Mouse (Mus musculus) small intestine, adult 2 months (tissue): ENCODE results near the gene Hes7. TPM values are rescaled to one million over a fixed set of nuclear protein-coding genes. Genes with fewer than 3 reads are reported as not detected.

Experiments
- H3K27ac ChIP-seq: fragments of 200-500 bp; 2 replicates; pipeline ENCODE4 v1.5.1; 2012; ENCODE audit warnings: low read depth, low read length, control low read depth, inconsistent platforms; ENCODE audit not compliant: insufficient read depth
- H3K27me3 ChIP-seq: fragments of 200-500 bp; 2 replicates; pipeline ENCODE4 v1.6.1; 2012; ENCODE audit warnings: mild to moderate bottlenecking, moderate library complexity, low read length, inconsistent platforms; ENCODE audit not compliant: control insufficient read depth, insufficient read depth
- H3K36me3 ChIP-seq: fragments of 200-500 bp; 2 replicates; pipeline ENCODE4 v1.6.1; 2012; ENCODE audit warnings: mild to moderate bottlenecking, low read length, control low read depth, inconsistent platforms; ENCODE audit not compliant: control insufficient read depth, insufficient read depth
- H3K4me1 ChIP-seq: fragments of 200-500 bp; 2 replicates; pipeline ENCODE4 v1.6.1; 2012; ENCODE audit warnings: low read length, inconsistent platforms, mixed read lengths; ENCODE audit not compliant: control insufficient read depth, insufficient read depth, insufficient read length
- H3K4me3 ChIP-seq: fragments of 200-500 bp; 2 replicates; pipeline ENCODE4 v1.5.1; 2012; ENCODE audit warnings: low read depth, mild to moderate bottlenecking, control low read depth, inconsistent platforms, low read length, moderate library complexity
- CTCF ChIP-seq: fragments of 200-500 bp; IDR thresholded peaks from 2 replicates; pipeline ENCODE4 v1.5.1; 2012; ENCODE audit warnings: low read depth, mild to moderate bottlenecking, control low read depth, inconsistent platforms, low read length, moderate library complexity, mixed read lengths; ENCODE audit not compliant: insufficient replicate concordance, insufficient read length; ENCODE audit errors: extremely low read depth
- POLR2A ChIP-seq: fragments of 200-500 bp; IDR thresholded peaks from 2 replicates; pipeline ENCODE4 v1.6.1; 2012; ENCODE audit warnings: low read depth, mild to moderate bottlenecking, control low read depth, inconsistent platforms, low read length, moderate library complexity
- WGBS: fragments of 180-500 bp; shearing (Covaris S2); methylation state at CpG from one replicate; pipeline ENCODE4 v1.1.7; 2018; 5-methylcytosine and 5-hydroxymethylcytosine counted together
- polyA plus RNA-seq: library from polyadenylated mRNA; depleted of rRNA; stranded (reverse); fragments of >200 nt; gene quantifications from 2 replicates; pipeline ENCODE4 v1.2.3, GENCODE M21; 2012

The Hes7 gene
- polyA plus RNA-seq, 1 experiment, result 1.1 TPM

GRCm38 (mm10) chr11:69098039-69098761, 22.0 kb upstream of the Hes7 start:
- no peak for TF ChIP-seq CTCF
- no peak; the same call in 1 of the 2 replicates for TF ChIP-seq POLR2A
- peak overlapping the region; percentile 99 for H3K27ac ChIP-seq
- no peaks in the 10 kb centered on the region for H3K27me3 ChIP-seq
- H3K4me1 ChIP-seq, result peaks cover 26% of the 10 kb centered on the region; the same call in 1 of the 2 replicates
- H3K36me3 ChIP-seq, result peaks cover 28% of the 10 kb centered on the region
- 10% methylated on average over 8 of the region's 8 CpGs for WGBS
- peak overlapping the region; percentile 65 for H3K4me3 ChIP-seq

DNA sequence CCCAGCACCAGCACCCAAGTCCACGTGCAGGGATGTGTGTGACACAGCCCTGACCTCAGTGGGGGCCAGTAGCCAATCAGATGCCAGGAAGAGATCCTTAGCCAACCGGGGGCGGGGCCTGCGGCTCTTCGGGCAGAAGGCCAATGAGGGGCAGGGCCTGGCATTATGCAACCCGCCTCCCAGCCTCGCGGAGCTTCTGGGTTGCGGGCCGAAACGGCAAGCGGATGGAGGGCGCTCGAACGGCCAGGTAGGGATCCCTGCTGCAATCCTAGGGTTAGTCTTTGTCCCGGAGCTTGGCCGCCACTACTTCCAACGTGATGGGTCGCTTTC, 21.5 kb upstream of the Hes7 start:
- WGBS, result under 1% methylated on average over 19 of the region's 19 CpGs
- TF ChIP-seq POLR2A (peak; percentile 78), CTCF (no peak)
- Histone ChIP-seq H3K27me3 (no peaks in the 10 kb centered on the region), H3K36me3 (peaks cover 33% of the 10 kb centered on the region), H3K4me3 (peak overlapping the region; percentile 65), H3K27ac (peak overlapping the region; percentile 99), H3K4me1 (peaks cover 26% of the 10 kb centered on the region; the same call in 1 of the 2 replicates)

DNA sequence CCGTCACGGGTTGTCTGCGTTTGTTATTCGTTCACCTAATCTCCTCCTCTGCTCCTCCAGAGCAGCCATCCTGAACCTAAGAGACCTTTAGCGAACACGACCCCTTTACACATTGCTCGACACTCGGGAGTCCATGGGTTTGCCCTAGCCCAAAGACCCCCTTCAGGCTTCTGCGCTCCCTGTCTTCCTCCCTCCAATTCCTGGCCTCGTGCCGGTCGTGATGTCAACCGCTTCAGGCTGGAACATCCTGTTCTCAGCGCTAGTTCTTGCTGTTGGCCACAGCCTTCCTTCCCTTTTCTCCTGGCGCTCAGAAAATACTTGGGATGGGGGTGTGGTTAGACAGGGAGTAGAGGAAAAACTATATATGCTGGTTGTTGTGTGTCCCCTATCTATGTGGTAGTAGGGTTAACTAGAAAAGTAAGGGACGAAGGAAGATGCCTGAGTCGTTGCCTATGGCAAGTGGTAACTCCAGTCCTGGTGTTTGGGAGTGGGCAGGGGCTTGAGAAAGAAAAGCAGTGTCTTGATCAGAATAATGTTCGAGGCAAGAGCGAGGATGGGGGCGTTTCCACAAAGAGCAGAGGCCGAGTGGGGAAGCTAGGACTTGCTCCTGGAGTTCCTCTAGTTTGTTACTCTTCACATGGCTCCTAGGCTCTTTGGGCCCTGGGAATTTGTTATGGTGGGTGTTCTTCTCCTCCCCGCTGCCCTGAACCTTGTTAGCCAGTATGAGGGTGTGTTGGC, 20.9 kb upstream of the Hes7 start:
- H3K27ac ChIP-seq, result peak overlapping the region; percentile 99
- WGBS, result 4% methylated on average over 22 of the region's 22 CpGs
- peaks cover 39% of the 10 kb centered on the region for H3K36me3 ChIP-seq
- peak overlapping the region; percentile 65 for H3K4me3 ChIP-seq
- peaks cover 26% of the 10 kb centered on the region; the same call in 1 of the 2 replicates for H3K4me1 ChIP-seq
- H3K27me3 ChIP-seq, result no peaks in the 10 kb centered on the region
- TF ChIP-seq CTCF, result no peak
- TF ChIP-seq POLR2A, result 0 out of 2 replicates have a peak, but pooled peaks have one; percentile 16

DNA sequence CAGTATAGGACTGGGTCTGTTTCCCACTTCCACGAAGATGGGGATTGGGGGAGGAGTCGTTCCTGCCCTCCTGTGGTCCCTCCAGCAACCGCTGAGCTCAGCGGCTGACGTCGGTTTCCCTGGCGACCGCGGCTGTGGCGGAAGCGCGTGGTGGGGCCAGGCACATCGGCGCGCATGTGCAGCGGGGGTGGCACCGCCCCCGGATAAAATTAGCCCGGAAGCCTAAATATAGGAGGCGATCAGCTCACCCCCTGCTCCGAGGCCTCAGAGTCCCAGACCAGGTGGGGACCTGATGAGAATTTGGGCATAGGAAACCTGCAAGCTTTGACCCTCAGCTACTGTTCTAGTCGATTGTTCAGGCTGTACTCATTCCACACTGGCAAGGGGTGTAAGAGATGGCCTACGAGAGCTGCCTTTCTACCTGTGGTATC, 20.3 kb upstream of the Hes7 start:
- H3K27me3 ChIP-seq, result no peaks in the 10 kb centered on the region
- H3K4me1 ChIP-seq, result peaks cover 26% of the 10 kb centered on the region; the same call in 1 of the 2 replicates
- peak overlapping the region; percentile 65 for H3K4me3 ChIP-seq
- TF ChIP-seq POLR2A (no peak; the same call in 1 of the 2 replicates), CTCF (no peak)
- WGBS, result 1% methylated on average over 23 of the region's 23 CpGs
- peak overlapping the region; percentile 99 for H3K27ac ChIP-seq
- H3K36me3 ChIP-seq, result peaks cover 45% of the 10 kb centered on the region

- TF ChIP-seq POLR2A (no peak), CTCF (no peak)
- WGBS, result 87% methylated on average over 20 of the region's 20 CpGs
- H3K27me3 ChIP-seq, result no peaks in the 10 kb centered on the region
- H3K4me3 ChIP-seq, result no peak overlapping the region
- peak overlapping the region; percentile 77; the same call in 1 of the 2 replicates for H3K27ac ChIP-seq
- peaks cover 26% of the 10 kb centered on the region; the same call in 1 of the 2 replicates for H3K4me1 ChIP-seq
- peaks cover 53% of the 10 kb centered on the region for H3K36me3 ChIP-seq
Observed at GRCm38 (mm10) chr11:69100639-69101360, 19.4 kb upstream of the Hes7 start.

- no peaks in the 10 kb centered on the region for H3K27me3 ChIP-seq
- no peak overlapping the region for H3K27ac ChIP-seq
- TF ChIP-seq CTCF (no peak), POLR2A (no peak)
- H3K4me3 ChIP-seq, result no peak overlapping the region
- WGBS, result 91% methylated on average over 21 of the region's 21 CpGs
- peaks cover 62% of the 10 kb centered on the region for H3K36me3 ChIP-seq
- H3K4me1 ChIP-seq, result peaks cover 26% of the 10 kb centered on the region; the same call in 1 of the 2 replicates
Observed at GRCm38 (mm10) chr11:69101604-69102402, 18.4 kb upstream of the Hes7 start.
